Mouse (Mus musculus) C2C12 (cell line): ENCODE data around the gene Ell.

Experiments used
- CTCF ChIP-seq: IDR thresholded peaks from one replicate; pipeline ENCODE4 v1.5.1; 2011; ENCODE audit not compliant: control insufficient read depth, insufficient read depth, insufficient read length
- MAX ChIP-seq: IDR thresholded peaks from one replicate; pipeline ENCODE4 v1.6.1; 2011; ENCODE audit warnings: mild to moderate bottlenecking, control low read depth
- MYOD1 ChIP-seq: IDR thresholded peaks from one replicate; pipeline ENCODE4 v1.6.1; 2011; ENCODE audit warnings: low read depth; ENCODE audit not compliant: control insufficient read depth, insufficient read length
- USF1 ChIP-seq: IDR thresholded peaks from one replicate; pipeline ENCODE4 v1.6.1; 2011; ENCODE audit warnings: low read depth, mild to moderate bottlenecking, control low read depth, moderate library complexity

- TF ChIP-seq MYOD1 (no peak), USF1 (no peak), CTCF (peak; percentile 90), MAX (peak; percentile 10)
Measured at GRCm38 (mm10) chr8:70610796-70611771, 71.8 kb downstream of the Ell start.
